Mouse (Mus musculus) fat pad, adult 2 months (tissue): Measurements from ENCODE around the gene H2-T24.

ENCODE experiments used
- DNase-seq: peaks from one replicate; pipeline ENCODE4 v3.0.0-alpha.2; 2011; ENCODE audit warnings: low read depth, low spot score; ENCODE audit errors: extremely low read depth

Gene H2-T24

GRCm38 (mm10) chr17:35993675-35994074 is 26.7 kb downstream of the H2-T24 start:
- DNase-seq, result no peak

GRCm38 (mm10) chr17:35991781-35992180 is 28.6 kb downstream of the H2-T24 start:
- no peak for DNase-seq

DNA sequence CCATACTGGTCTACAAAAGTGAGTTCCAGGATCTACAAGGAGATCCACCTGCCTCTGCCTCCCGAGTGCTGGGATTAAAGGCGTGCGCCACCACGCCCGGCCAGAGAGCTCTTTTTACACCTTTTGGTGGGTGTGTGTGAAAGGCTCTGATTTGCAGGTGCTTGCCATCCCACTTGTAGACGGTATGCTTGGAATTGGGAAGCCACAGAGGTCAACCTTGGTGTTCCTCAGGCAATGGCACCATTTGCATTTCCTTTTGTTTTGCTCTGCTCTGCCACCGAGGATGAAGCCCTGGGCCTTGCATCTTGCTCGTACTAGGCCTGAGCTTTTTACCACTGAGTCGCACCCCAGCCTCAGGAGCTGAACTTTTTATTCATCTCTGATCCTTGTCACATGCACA is 38.6 kb downstream of the H2-T24 start:
- DNase-seq, result no peak

GRCm38 (mm10) chr17:35980363-35980754 is 40.0 kb downstream of the H2-T24 start:
- no peak for DNase-seq

DNA sequence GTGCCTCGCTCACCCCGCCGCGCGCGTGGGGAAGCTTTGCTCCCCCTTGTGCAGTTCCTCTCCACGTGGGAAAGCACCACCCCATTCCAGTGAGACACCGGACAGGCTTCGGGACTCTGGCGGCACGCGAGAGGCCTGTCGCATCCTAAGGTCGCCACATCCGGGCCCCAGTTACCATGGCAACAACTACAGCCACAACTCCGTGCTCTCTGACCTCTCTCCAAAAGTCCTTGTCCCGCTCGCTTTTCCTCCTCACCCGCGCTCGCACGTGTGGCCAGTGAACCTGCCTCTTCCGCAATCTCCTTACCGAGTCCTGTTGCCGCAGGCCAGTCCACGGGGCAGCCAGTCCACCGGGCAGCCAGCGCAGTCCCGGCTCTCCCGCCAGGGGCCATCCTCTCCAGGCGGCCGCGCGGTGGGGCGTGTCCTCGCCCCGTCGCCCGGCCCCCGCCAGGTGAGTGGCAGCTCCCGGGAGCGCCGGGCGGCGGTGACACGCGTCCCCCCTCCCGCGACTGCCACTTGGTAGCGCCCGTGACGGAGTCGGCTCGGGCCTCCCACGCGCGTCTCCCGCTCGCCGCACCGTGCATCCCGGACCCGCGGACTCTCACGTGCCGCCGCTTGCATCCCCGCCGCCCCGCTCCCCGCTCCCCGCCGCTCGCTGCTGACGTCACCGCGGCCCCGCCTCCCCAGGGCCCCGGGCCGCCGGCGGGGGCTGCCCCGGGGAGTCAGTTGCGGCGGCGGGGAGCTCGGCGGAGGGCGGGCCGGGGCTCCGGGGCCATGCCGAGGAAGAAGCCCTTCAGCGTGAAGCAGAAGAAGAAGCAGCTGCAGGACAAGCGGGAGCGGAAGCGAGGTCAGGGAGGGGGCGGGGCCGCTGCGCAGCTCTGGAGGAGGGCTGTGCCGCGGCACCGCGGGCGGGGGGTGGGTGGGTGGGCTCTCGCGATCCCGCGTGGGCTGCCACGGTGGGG is 40.7 kb downstream of the H2-T24 start, which contains the start of the genes Gnl1 and Prr3:
TSS of gene Gnl1 (plus strand) at position 451 of the 962 bp plus-strand sequence.
TSS of gene Prr3 (minus strand) at position 836 of the 962 bp plus-strand sequence.
- DNase-seq, result no peak

DNA sequence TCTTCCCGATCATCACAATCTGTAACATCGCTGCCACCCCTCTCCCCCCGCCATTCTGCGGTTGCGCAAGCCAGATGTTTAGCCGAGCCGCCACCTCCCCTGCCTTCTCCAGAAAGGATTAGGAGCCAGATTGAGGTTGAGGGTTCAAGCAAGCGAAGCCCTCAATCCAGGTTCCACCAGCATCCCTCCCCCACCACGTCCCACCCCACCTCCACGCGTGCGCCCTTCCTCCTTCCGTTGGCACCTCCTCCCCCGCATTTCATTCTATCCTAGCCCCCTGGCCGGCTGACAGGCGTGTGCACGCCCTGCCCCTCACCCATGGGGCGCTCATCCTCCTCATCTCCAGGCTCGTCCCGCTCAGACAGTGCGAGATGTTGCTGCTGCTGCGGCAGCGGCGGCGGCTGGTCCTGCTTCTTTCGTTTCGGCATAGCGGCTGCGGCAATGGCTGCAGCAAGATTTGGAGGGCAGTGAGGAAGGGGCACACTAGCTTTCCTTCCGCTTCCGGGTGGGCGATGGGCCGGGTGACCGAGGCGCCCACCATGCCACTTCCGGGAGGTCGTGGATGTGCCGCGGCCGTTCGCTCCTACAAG is 41.5 kb downstream of the H2-T24 start:
- DNase-seq, result no peak

DNA sequence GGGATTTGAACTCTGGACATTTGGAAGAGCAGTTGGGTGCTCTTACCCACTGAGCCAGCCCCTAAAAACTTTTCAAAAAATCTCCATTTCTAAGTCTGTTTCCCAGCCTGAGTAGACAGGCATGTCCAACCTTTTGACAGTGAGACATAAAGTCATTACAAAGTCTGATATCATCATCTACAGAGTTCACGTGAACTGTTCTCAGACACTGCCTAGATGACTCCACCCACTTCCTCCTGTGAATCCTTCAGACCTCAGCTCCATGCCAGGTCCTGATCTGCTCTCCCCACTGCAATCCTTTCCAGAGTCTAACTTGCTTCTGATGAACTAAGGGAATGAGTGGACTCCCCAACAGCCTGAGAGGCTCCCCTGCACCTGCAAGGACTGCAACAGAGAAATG is 48.2 kb downstream of the H2-T24 start:
- DNase-seq, result no peak

DNA sequence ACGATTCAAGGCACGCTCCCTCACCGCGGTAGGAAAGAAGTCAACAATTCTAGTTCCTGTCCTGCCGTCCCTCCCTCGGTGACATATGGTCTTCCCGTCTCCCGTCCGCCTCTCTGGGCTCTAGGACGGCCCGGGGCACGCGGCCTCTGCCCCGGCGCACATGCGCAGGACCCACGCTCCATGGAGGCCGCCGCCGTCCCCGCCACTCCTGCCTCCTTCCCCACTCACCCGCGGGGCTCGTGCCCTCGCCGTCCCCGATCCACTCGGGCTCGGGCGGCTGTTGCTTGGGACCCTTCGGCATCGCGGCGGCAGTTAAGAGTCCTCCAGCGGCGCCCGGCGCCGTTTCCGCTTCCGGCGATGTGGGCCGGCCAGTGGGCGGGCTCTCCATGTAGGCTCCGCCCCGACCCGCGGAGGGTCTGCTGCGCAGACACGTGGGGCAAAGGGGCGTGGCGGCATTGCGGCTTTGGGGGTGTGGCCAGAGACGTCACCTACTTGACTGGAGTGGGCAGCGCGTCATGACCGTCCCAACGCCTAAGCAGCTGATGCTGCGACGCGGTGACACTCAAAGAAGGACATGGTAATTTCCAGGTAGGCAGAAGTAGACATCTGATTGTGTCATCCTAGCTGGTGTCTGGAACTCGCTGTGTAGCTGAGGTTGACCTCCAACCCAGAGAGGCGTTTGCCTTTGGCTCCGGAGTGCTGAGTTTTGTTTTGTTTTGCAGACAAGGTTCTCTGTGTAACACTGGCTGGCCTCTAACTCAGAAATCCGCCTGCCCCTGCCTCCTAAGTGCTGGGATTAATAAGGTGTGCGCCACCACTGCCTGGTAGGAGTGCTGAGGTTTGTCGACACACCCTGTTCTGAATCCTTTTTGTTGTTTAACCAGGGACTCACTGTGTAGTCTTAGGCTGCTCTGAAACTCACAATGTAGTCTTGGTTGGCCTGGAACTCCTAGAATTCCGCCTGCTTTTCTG is 50.7 kb downstream of the H2-T24 start, which contains the start of gene Abcf1:
TSS of gene Abcf1 (minus strand) at position 344 of the 972 bp plus-strand sequence.
- peak; percentile 74 for DNase-seq

DNA sequence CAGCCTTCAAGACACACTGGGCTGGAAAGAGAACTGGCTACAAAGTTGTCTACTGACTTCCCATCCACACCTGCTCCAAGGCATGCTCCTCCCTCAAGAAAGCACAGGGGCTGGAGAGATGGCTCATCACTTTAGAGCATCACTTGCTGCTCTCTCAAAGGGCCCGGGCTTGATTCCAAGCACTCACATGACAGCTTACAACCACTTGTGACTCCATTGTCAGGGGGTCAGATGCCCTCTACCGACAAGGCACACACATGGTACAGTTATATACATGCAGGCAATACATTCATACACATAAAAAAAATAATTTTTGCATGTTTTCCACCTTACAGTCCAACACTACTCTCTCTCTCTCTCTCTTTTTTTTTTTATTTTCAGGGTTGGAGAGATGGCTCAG is 52.7 kb downstream of the H2-T24 start:
- no peak for DNase-seq

DNA sequence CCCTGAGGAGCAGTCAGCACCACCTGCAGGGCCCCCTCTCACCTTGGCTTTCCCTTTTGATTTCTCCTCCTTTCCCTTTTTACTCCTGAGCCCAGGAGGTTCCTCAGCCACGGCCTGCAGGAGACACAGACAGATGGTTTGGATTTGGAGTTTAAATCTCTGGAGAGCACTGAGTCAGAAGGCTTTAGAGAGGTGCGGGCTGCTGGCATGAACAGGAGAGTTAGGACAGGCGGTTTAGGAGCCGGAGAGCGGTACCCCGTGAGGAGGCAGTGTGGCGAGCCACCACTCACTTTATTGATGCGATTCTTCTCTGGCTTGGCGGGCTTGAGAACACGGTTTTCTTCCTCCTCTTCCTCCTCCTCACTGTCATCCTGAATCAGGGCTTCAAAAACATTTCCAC is 57.1 kb downstream of the H2-T24 start:
- DNase-seq, result no peak

DNA sequence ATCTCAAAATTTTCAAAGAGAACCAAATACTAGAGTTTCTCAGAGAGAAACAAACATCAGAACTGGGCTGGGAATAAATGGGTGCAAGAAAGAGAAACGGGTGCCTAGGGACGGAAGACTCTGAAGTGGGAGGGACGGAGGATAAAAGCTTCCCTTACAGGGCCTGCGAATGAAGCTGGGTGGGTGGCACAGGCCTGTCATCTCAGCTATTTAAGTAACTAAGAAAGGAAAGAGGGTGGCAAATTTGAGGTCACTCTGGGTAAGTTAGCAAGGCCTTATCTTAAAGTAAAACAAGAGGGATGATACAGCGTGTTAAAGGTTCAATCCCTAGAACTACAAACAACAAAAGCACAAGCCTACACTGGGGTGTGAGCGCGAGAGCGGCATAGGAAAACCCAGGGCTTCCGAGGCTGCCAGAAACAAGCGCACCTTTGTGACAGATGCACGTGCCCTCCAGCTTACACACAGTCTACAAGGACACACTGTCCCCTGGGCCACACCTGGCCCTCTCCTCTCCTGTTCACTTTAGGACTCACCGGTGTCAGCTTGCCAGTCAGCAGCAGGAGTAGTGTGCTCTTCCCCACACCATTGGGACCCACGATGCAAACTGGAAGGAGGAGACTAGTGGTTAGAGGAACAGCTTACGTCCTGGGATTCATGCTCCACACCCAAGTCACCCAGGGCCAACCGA is 61.7 kb downstream of the H2-T24 start:
- DNase-seq, result no peak
